Mouse (Mus musculus): Measurements from ENCODE around the gene C2cd4a.

Gene C2cd4a

DNA sequence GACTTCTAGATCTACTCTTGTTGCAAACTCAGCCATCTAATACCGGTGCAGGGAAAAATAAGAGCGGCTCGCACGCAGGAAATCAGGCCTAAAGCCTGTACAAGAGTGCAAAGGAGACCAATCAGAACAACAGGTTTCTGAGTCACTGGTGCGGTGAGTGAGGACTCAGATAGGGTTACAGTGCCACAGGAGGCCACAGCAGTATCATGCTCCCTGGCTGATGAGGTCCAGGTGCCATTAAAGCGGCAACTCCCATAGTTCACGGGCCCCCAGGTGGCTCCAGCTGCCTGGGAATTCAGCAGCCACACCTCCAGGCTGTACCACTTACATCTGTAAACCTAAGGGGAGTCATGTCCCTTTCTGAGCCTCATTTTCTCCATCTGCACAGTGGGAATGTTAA is 45.8 kb downstream of the C2cd4a start:
- DNase-seq (ENCODE audit: low spot score), result no peak

DNA sequence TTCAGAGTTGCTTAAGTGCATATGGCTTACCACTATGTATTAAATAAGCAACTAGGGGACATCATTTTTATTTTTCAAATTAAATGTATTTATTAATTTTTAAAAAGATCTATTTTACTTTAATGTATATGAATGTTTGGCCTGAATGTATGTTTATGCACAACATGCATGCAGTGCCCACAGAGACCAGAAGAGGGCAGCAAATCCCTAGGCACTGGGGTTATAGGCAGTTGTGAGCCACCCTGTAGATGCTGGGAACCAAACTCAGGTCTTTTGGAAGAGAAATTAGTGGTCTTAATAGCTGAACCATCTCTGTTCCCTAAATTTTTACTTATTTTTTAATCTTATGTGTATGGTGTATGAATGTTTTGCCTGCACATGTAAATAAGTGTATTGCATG is 48.2 kb downstream of the C2cd4a start:
- no peak for DNase-seq (ENCODE audit: low spot score)

DNA sequence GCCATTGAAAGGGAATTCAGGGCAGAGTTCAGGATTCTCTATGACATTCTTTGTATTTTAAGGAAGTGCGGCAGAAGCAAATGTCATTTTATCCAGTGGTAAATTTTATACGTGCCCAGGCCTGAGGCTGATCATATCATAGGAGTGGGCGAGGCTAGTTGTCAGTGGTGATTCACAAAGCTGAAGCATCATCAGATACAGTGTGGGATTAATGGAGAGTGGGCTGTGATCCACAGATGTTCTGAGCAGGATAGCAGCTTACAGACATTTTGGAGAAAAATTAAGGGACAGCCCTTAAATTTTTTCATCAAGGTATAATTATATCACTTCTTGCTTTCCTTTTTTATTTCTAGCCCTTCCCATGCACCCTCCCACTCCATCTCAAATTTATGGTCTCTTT is 48.7 kb downstream of the C2cd4a start:
- no peak for DNase-seq (ENCODE audit: low spot score)

DNA sequence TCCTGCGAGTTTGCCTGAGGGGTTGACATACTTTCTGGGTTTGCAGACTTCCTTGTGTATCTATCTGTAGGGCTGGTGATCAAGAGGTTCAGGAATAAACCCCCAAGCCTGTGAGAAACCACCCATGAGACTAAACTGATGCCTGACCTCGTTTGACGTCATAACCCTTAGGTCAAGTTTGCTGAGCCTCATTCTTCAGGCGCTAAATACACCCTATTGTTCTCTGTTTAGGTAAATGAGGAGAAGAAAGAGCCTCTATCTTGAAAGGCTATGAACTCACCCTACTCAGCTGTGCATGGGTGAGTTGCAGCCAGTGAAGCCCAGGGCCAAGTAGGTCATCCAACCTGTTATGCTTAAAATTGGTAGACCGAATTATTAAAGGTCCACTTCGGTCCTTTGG is 49.3 kb downstream of the C2cd4a start:
- DNase-seq (ENCODE audit: low spot score), result no peak
